Mouse (Mus musculus): ENCODE measurements around the gene Arl5c. TPM values are rescaled to one million over a fixed set of nuclear protein-coding genes. Genes with fewer than 3 reads are reported as not detected.

Gene Arl5c
- polyA plus RNA-seq, 1 experiment, result 2.1 TPM

DNA sequence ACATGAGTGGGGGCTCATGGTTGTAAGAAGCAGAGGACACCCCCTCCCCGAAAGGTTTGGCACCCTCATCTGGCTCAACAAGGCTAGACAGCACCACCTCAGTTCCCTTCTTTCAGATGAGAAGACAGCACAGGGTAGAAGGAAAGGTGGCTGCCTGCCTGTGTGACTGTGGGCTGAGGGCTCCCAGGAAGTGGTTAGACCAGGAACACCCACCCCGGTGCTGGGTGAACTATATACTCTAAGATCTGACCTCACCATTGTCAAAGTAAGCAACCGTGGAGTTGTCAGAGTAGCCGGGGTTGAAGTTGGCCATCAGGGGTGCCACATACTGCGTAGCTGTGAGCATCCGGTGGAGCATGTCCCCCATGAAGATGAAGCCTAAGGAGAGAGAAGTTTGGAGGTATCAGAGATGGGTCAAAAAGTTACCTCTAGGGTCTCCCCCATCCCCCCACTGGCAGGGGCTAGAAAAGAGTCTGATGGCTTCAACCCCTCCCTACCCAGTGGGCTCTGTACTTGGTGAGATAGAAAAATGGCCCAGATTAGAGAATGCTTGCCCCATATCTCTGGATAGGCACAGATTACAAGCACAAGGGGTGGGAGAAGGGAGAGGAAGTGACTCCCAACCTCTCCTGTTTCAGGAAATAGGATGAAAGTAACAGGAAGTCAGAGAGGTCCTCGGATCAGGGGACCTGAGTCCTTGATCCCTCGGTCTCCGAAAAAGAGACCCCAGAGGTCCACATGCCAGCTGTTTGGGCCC is 40.7 kb downstream of the Arl5c start:
- Histone ChIP-seq H3K36me3 (ENCODE audit: control insufficient read depth, insufficient read depth) (no peaks in the 10 kb centered on the region), H3K79me2 (ENCODE audit: control insufficient read depth, insufficient read depth) (no peaks in the 10 kb centered on the region), H3K4me3 (no peak overlapping the region), H3ac (ENCODE audit: control insufficient read depth, insufficient read length) (no peak overlapping the region), H3K27me3 (ENCODE audit: control insufficient read depth, insufficient read depth, insufficient read length) (no peaks in the 10 kb centered on the region), H3K4me2 (ENCODE audit: low read depth) (no peak overlapping the region)
- TF ChIP-seq MYOD1 (IDR thresholded peaks at IDR 0.05; ENCODE audit: control insufficient read depth in 1 of 3, insufficient read length in 2 of 3, low read depth in 2 of 3) (no peak), E2F4 (IDR thresholded peaks at IDR 0.05; ENCODE audit: insufficient read depth) (no peak), TCF12 (IDR thresholded peaks at IDR 0.05; ENCODE audit: insufficient read depth, poor library complexity, severe bottlenecking) (no peak), POLR2AphosphoS2 (IDR thresholded peaks at IDR 0.05; ENCODE audit: insufficient read length, low read depth) (no peak), TCF3 (IDR thresholded peaks at IDR 0.05; ENCODE audit: insufficient read length, low read depth) (no peak), SRF (IDR thresholded peaks at IDR 0.05; ENCODE audit: control insufficient read depth, insufficient read length, low read depth) (no peak), CEBPB (IDR thresholded peaks at IDR 0.05; ENCODE audit: insufficient read depth, poor library complexity, severe bottlenecking) (no peak), REST (IDR thresholded peaks at IDR 0.05; ENCODE audit: insufficient read depth, insufficient read length) (no peak), MAX (IDR thresholded peaks at IDR 0.05; ENCODE audit: low read depth) (no peak), MYOG (IDR thresholded peaks at IDR 0.05; ENCODE audit: control insufficient read depth in 1 of 3, insufficient read depth in 1 of 3, insufficient read length in 2 of 3, low read depth in 2 of 3) (no peak), USF1 (IDR thresholded peaks at IDR 0.05; ENCODE audit: low read depth) (no peak), POLR2A (IDR thresholded peaks at IDR 0.05; ENCODE audit: insufficient read length, low read depth) (no peak)

DNA sequence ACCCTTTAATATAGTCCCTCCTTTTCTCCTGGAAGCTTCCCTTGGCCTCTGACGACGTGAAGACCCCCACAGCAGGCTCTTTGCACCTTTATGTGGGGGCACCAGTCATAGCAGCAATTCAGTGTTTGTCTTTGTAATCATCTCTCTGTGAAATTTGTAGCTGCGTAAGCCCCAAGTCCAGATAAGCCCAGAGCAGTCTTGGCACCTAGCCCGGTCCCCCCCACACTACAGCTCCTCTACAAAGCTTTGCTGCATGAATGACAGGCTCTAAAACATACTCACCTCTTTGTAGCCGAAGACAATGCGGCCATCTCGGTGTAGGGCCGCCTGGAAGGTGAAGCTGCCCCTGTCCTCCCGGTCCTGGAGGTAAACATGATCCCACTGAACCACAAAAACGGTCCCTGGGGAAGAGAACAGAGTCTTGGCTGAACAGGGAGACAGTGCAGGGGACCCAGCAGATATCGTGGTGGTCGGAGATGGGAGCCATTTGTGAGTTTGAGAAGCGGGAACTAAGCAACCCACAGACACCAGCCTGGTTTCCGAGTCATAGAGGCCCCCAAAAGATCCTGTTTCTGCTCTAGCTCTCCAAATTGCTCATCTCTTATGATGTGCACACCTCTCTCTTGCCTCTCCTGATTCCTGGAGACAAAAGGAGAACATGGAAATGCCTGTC is 41.4 kb downstream of the Arl5c start:
- no peak overlapping the region for H3K4me3 ChIP-seq
- no peak overlapping the region for H3ac ChIP-seq (ENCODE audit: control insufficient read depth, insufficient read length)
- TF ChIP-seq REST (IDR thresholded peaks at IDR 0.05; ENCODE audit: insufficient read depth, insufficient read length) (no peak), TCF3 (IDR thresholded peaks at IDR 0.05; ENCODE audit: insufficient read length, low read depth) (no peak), CEBPB (IDR thresholded peaks at IDR 0.05; ENCODE audit: insufficient read depth, poor library complexity, severe bottlenecking) (no peak)
- H3K4me2 ChIP-seq (ENCODE audit: low read depth), result no peak overlapping the region
- no peaks in the 10 kb centered on the region for H3K27me3 ChIP-seq (ENCODE audit: control insufficient read depth, insufficient read depth, insufficient read length)
- H3K79me2 ChIP-seq (ENCODE audit: control insufficient read depth, insufficient read depth), result no peaks in the 10 kb centered on the region
- H3K36me3 ChIP-seq (ENCODE audit: control insufficient read depth, insufficient read depth), result no peaks in the 10 kb centered on the region

DNA sequence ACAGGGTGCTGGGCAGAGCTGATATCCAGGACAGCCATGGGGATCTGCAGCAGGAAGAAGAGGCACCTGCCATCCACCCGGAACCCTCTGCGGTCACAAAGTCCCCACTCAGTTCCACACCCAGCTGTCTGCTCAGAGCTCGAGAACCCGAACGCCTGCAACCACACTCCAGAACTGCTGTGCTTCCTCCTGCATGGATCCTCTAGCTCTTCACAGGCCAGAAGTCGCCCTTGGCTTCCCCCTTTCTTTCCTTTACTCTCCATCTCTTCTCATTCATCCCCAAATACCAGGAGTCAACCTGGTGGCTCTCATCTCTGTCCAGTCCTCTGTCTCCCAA is 42.1 kb downstream of the Arl5c start:
- H3K27me3 ChIP-seq (ENCODE audit: control insufficient read depth, insufficient read depth, insufficient read length), result no peaks in the 10 kb centered on the region
- no peaks in the 10 kb centered on the region for H3K79me2 ChIP-seq (ENCODE audit: control insufficient read depth, insufficient read depth)
- H3ac ChIP-seq (ENCODE audit: control insufficient read depth, insufficient read length), result no peak overlapping the region
- H3K4me2 ChIP-seq (ENCODE audit: low read depth), result no peak overlapping the region
- no peaks in the 10 kb centered on the region for H3K36me3 ChIP-seq (ENCODE audit: control insufficient read depth, insufficient read depth)
- H3K4me3 ChIP-seq, result no peak overlapping the region
- no peak for TF ChIP-seq POLR2AphosphoS2 (IDR thresholded peaks at IDR 0.05; ENCODE audit: insufficient read length, low read depth)
- TF ChIP-seq MAX (IDR thresholded peaks at IDR 0.05; ENCODE audit: low read depth), result no peak
- TF ChIP-seq USF1 (IDR thresholded peaks at IDR 0.05; ENCODE audit: low read depth), result no peak
- no peak for TF ChIP-seq POLR2A (IDR thresholded peaks at IDR 0.05; ENCODE audit: insufficient read length, low read depth)
- no peak for TF ChIP-seq SRF (IDR thresholded peaks at IDR 0.05; ENCODE audit: control insufficient read depth, insufficient read length, low read depth)
- no peak for TF ChIP-seq TCF12 (IDR thresholded peaks at IDR 0.05; ENCODE audit: insufficient read depth, poor library complexity, severe bottlenecking)
- TF ChIP-seq MYOD1 (IDR thresholded peaks at IDR 0.05; ENCODE audit: control insufficient read depth in 1 of 3, insufficient read length in 2 of 3, low read depth in 2 of 3), result no peak
- TF ChIP-seq CEBPB (IDR thresholded peaks at IDR 0.05; ENCODE audit: insufficient read depth, poor library complexity, severe bottlenecking), result no peak
- TF ChIP-seq TCF3 (IDR thresholded peaks at IDR 0.05; ENCODE audit: insufficient read length, low read depth), result no peak
- no peak for TF ChIP-seq E2F4 (IDR thresholded peaks at IDR 0.05; ENCODE audit: insufficient read depth)
- TF ChIP-seq REST (IDR thresholded peaks at IDR 0.05; ENCODE audit: insufficient read depth, insufficient read length), result no peak
- no peak for TF ChIP-seq MYOG (IDR thresholded peaks at IDR 0.05; ENCODE audit: control insufficient read depth in 1 of 3, insufficient read depth in 1 of 3, insufficient read length in 2 of 3, low read depth in 2 of 3)

DNA sequence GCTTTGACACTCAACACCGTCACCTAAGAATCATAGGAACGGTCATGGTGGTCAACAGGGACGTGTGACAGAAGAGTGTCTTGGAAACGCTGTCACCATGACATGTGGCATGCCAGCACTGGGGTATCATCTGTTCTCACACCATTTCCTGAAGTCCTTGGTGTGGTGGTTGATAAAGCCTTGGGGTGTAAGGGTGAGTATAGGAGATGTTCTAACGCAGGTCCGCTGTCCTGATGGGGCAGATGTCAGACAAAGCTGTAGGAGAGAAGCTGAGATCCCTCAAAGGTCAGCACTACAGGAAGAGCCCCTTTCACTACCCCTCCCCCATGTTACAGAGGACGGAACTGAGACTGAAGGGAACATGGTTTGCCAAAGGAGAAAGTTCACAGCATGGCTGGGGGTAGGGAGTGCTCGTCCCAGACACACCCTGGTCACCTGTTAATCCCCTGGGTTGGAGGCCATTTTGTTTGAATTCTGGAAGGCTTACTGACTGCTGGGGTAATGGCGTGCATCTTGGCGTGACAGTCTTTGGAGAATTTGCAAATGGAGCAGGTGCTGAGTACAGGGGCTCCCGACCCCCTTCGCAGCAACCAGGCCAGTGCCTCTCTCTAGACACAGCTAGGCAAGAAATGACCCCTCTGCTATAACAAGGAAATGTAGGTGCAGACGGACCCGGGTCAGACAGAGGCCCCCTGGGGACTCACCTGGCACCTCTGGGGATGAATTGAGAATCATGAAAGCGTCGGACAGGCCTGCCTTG is 42.6 kb downstream of the Arl5c start:
- Histone ChIP-seq H3K4me2 (ENCODE audit: low read depth) (no peak overlapping the region), H3ac (ENCODE audit: control insufficient read depth, insufficient read length) (no peak overlapping the region), H3K4me3 (no peak overlapping the region), H3K79me2 (ENCODE audit: control insufficient read depth, insufficient read depth) (no peaks in the 10 kb centered on the region), H3K36me3 (ENCODE audit: control insufficient read depth, insufficient read depth) (no peaks in the 10 kb centered on the region), H3K27me3 (ENCODE audit: control insufficient read depth, insufficient read depth, insufficient read length) (no peaks in the 10 kb centered on the region)
- no peak for TF ChIP-seq REST (IDR thresholded peaks at IDR 0.05; ENCODE audit: insufficient read depth, insufficient read length)
- TF ChIP-seq E2F4 (IDR thresholded peaks at IDR 0.05; ENCODE audit: insufficient read depth), result no peak
- no peak for TF ChIP-seq SRF (IDR thresholded peaks at IDR 0.05; ENCODE audit: control insufficient read depth, insufficient read length, low read depth)
- TF ChIP-seq POLR2A (IDR thresholded peaks at IDR 0.05; ENCODE audit: insufficient read length, low read depth), result no peak
- TF ChIP-seq MYOD1 (IDR thresholded peaks at IDR 0.05; ENCODE audit: control insufficient read depth in 1 of 3, insufficient read length in 2 of 3, low read depth in 2 of 3), result no peak
- TF ChIP-seq CEBPB (IDR thresholded peaks at IDR 0.05; ENCODE audit: insufficient read depth, poor library complexity, severe bottlenecking), result no peak
- TF ChIP-seq POLR2AphosphoS2 (IDR thresholded peaks at IDR 0.05; ENCODE audit: insufficient read length, low read depth), result no peak
- TF ChIP-seq USF1 (IDR thresholded peaks at IDR 0.05; ENCODE audit: low read depth), result no peak

Measured in myocyte (in vitro differentiated cells).